Mouse (Mus musculus): ENCODE measurements at regions not wholly inside any gene's neighbourhood (a gene's known extent, or its start where the extent isn't known, plus 50 kb on each side); places are given as distances from the start of the nearest gene placed in this dataset.

DNA sequence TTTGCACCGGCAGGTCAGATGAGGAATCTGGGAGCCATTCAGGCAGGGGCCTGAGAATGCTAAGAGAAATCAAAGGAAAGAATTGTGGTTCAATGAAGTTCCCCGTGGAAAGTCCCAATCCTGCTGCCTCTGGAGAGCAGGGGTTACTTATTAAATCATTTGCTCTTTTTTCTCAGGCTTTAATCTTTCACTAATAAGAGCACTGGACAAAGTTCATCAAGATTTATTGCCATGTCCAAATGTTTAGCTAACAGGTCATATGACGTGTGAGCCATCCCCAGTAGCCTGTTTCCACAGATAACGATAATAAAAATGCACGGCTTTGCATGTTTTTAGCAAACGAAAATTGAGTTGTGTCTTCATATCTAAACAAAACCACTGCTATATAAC, 62.6 kb upstream of the Prkg2 start:
- no peaks in the 10 kb centered on the region for H3K36me3 ChIP-seq (ENCODE audit: control insufficient read depth, insufficient read depth)
- no peaks in the 10 kb centered on the region for H3K4me1 ChIP-seq (replicated peaks; ENCODE audit: control insufficient read depth, insufficient read depth, low read length)
- no peaks in the 10 kb centered on the region for H3K27me3 ChIP-seq (replicated peaks; ENCODE audit: control insufficient read depth, insufficient read depth, low read length)
- WGBS = 94% methylated on average over 6 of the region's 6 CpGs
- no peak overlapping the region for H3K27ac ChIP-seq (ENCODE audit: low read length)
- H3K9ac ChIP-seq (replicated peaks; ENCODE audit: low read depth, low read length) = no peak overlapping the region
- H3K4me2 ChIP-seq (ENCODE audit: low read length) = no peak overlapping the region
- H3K9me3 ChIP-seq (ENCODE audit: control insufficient read depth, low read length) = no peaks in the 10 kb centered on the region
- no peak overlapping the region for H3K4me3 ChIP-seq (replicated peaks; ENCODE audit: low read length)
- ATAC-seq = no peak

DNA sequence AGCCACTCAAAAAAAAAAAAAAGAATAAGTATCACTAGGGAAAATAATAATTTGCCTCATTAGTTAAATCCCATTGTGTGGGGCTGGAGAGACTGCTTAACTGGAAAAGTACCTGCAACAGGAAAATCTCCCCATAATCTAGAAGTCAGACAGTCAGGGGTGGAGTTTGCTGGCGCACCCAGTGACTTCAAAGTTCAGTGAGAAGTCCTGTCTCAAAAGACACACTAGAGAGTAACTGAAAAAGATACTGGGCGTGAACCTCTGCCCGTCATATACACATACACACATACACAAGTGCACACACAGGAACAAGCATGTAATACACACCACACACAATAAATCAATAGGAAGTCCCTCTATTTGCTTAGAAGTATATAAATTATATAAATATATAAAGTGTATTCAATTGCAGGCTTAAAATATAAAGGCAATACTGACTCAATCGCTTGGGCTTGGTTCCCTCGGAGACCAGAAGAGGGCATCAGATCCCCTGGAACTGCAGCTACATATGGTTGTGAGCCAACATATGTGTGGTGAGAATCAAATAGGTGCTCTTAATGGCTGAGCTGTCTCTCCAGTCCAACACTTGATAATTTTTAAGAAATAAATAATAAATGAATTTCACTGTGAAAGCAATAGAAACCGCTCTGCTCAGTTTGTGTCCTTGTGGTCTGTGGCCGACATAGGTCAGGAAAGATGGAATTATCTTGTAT, 62.0 kb upstream of the Prkg2 start:
- Histone ChIP-seq H3K27me3 (replicated peaks; ENCODE audit: control insufficient read depth, insufficient read depth, low read length) (no peaks in the 10 kb centered on the region), H3K4me3 (replicated peaks; ENCODE audit: low read length) (no peak overlapping the region), H3K36me3 (ENCODE audit: control insufficient read depth, insufficient read depth) (no peaks in the 10 kb centered on the region), H3K9ac (replicated peaks; ENCODE audit: low read depth, low read length) (no peak overlapping the region), H3K4me1 (replicated peaks; ENCODE audit: control insufficient read depth, insufficient read depth, low read length) (no peaks in the 10 kb centered on the region), H3K9me3 (ENCODE audit: control insufficient read depth, low read length) (no peaks in the 10 kb centered on the region), H3K4me2 (ENCODE audit: low read length) (no peak overlapping the region), H3K27ac (ENCODE audit: low read length) (no peak overlapping the region)
- WGBS = 95% methylated on average over 7 of the region's 7 CpGs
- no peak for ATAC-seq

Data from forebrain, embryonic 16.5 days (tissue).